Mouse (Mus musculus) MEL (cell line): ENCODE results near the gene Shisa9.

Source experiments
- CTCF ChIP-seq, 3 experiments: IDR thresholded peaks in 2 of 3; conservative IDR thresholded peaks in 1 of 3; 2 replicates each; pipeline ENCODE4 v1.5.1; 2011 to 2012; ENCODE audit warnings: low read length in 3 of 3, low read depth in 2 of 3, mild to moderate bottlenecking in 2 of 3, improper control_type of control experiment in 1 of 3, inconsistent platforms in 1 of 3, mixed read lengths in 1 of 3, moderate library complexity in 1 of 3; ENCODE audit not compliant: control insufficient read depth in 1 of 3, insufficient read depth in 1 of 3, poor library complexity in 1 of 3, severe bottlenecking in 1 of 3
- MAX ChIP-seq: IDR thresholded peaks from 2 replicates; pipeline ENCODE4 v1.6.1; 2011; ENCODE audit warnings: low read length, improper control_type of control experiment
- MEF2A ChIP-seq: IDR thresholded peaks from 2 replicates; pipeline ENCODE4 v1.6.1; 2014; ENCODE audit warnings: low read depth, mild to moderate bottlenecking, inconsistent platforms, low read length, improper control_type of control experiment; ENCODE audit not compliant: poor library complexity, insufficient replicate concordance, severe bottlenecking; ENCODE audit errors: extremely low read depth
- POLR2A ChIP-seq, 2 experiments: IDR thresholded peaks; 2 replicates each; pipeline ENCODE4 v1.6.1; 2011 to 2012; ENCODE audit warnings: low read length in 2 of 2, mild to moderate bottlenecking in 2 of 2, control low read depth in 1 of 2, improper control_type of control experiment in 1 of 2, low read depth in 1 of 2, moderate library complexity in 1 of 2; ENCODE audit not compliant: control insufficient read depth in 1 of 2, insufficient read depth in 1 of 2, poor library complexity in 1 of 2
- POLR2AphosphoS2 ChIP-seq: IDR thresholded peaks from 2 replicates; pipeline ENCODE4 v1.6.1; 2011; ENCODE audit warnings: low read length, improper control_type of control experiment

DNA sequence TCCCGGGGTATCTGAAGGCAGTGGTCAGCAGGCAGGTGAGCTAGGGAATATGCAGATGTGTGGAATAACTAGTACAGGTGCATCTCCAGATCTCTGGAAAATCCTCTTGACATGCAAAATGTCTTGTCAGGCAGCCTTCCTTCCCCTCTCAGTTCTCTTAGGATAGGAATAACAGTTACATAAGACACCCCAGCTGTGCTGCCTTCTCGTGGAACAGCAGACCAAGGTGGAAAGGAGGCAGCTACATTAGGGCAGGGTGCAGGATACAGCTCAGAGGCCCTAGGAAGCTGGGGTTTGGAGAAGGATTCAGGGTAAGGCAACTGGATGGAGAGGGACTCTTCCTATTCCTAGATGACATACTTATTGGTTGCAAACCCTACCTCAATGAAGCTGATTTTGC is 111.5 kb downstream of the Shisa9 start:
- TF ChIP-seq MAX (no peak), POLR2A (IDR thresholded peaks at IDR 0.05; ENCODE audit: control insufficient read depth in 1 of 2, insufficient read depth in 1 of 2, low read depth in 1 of 2, low read length in 2 of 2, poor library complexity in 1 of 2) (no peak), POLR2AphosphoS2 (no peak), CTCF (IDR thresholded peaks at IDR 0.05 in 2 of 3, conservative IDR thresholded peaks at IDR 0.05 in 1 of 3; ENCODE audit: control insufficient read depth in 1 of 3, insufficient read depth in 1 of 3, low read depth in 2 of 3, low read length in 3 of 3, poor library complexity in 1 of 3, severe bottlenecking in 1 of 3) (no peak), MEF2A (no peak)
